Mouse (Mus musculus): Measurements from ENCODE around the gene Shb. TPM values are rescaled to one million over a fixed set of nuclear protein-coding genes. Genes with fewer than 3 reads are reported as not detected.

Shb gene
- total and polyA plus RNA-seq, 2 experiments: 17.1 to 42.1 TPM

DNA sequence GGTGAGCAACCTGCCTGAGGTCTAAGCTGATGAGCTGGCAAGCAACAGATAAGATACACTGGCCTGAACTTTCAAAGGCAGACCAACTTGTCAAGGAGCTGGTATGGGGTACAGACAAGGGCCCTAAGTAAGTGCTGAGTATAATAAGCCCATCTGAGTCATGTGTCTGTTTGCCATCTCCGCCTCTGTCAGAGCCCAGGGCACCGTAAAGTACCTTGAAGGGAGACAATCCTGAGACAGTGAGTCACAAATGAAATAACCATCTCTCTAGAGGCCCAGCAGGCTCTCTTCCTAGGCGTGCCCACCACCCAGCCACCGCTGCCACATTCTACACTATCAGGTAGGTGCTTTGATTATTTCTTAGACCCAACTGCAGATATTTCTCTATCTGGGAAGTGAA lies 77.3 kb downstream of the Shb start:
- Histone ChIP-seq H3K27me3 (ENCODE audit: control insufficient read depth, insufficient read depth, low read length) (no peaks in the 10 kb centered on the region), H3K9ac (ENCODE audit: low read depth, low read length) (no peak overlapping the region), H3K4me1 (ENCODE audit: control insufficient read depth, insufficient read depth, low read length) (peaks cover 42% of the 10 kb centered on the region), H3K4me3 (ENCODE audit: insufficient read depth, low read depth, low read length) (no peak overlapping the region), H3K27ac (replicated peaks; ENCODE audit: insufficient read depth, low read depth, low read length) (peak overlapping the region; percentile 24), H3K79me2 (ENCODE audit: control insufficient read depth, insufficient read depth, low read length) (peaks cover 42% of the 10 kb centered on the region; the same call in 1 of the 2 replicates), H3K36me3 (ENCODE audit: control insufficient read depth, insufficient read depth, low read length) (peaks cover 6% of the 10 kb centered on the region; the same call in 1 of the 2 replicates)
- TF ChIP-seq POLR2A (IDR thresholded peaks at IDR 0.05; ENCODE audit: extremely low read depth, insufficient read depth, low read length): no peak
- no peak for TF ChIP-seq CTCF (IDR thresholded peaks at IDR 0.05; ENCODE audit: low read depth, low read length)
- WGBS: 83% methylated on average over 4 of the region's 4 CpGs
- no peak for DNase-seq (ENCODE audit: extremely low read depth, low read depth, low spot score)

DNA sequence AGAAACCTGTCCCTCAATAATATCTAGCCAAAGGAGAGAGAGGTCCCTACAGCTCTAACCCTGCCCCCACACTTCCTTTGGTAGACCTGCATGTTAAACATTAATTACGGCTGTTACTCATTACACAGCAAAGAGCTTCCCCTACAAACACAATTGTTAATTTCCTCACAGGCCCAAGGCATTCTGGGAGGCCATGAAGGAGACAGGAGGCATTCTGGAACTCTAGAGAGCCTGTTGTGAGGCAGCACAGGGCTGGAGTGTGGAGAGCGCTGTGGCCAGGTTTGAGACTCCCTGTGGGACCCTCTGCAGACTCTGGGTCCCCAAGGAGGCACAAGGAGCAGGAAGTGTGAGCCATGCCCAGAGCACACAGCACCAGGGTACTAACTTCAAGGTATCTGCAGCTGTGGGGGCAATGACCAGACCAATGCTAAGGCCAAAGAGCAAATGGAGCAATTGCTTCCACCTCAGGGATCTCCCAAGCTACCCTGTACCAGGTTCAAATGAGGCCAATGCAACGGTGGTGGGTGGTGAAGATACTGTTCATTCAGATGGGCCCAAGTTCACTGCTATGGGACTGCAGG lies 78.9 kb downstream of the Shb start:
- no peak for TF ChIP-seq POLR2A (IDR thresholded peaks at IDR 0.05; ENCODE audit: extremely low read depth, insufficient read depth, low read length)
- TF ChIP-seq CTCF (IDR thresholded peaks at IDR 0.05; ENCODE audit: low read depth, low read length): no peak

DNA sequence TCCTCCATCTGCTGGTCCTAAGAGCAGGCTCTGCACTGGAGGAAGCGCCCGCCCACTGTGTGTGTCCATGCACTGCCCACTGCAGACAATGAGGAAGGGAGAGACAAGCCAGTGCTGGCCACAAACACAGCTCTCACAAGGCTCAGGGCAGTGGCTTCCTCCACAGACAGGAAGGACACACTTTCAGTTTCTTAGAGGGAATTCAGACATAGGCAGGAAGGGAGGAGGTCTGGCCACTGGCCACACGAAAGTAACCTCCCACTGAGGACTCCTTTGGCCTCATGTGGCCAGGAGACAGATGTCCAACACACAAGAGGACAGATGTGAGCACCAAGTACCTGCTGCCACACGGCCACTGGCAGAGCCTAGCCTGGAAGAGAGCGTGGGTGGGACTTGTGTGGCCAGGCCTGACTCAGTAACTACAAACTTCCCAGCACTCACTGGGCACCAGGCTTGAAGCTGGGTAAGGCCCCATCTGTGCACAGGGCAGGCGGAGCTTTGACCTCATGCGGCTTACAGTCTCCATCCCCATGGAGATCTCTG lies 79.6 kb downstream of the Shb start:
- Histone ChIP-seq H3K27me3 (ENCODE audit: control insufficient read depth, insufficient read depth, low read length) (no peaks in the 10 kb centered on the region), H3K9ac (ENCODE audit: low read depth, low read length) (peak overlapping the region; percentile 9), H3K36me3 (ENCODE audit: control insufficient read depth, insufficient read depth, low read length) (peaks cover 4% of the 10 kb centered on the region; the same call in 1 of the 2 replicates), H3K4me3 (ENCODE audit: insufficient read depth, low read depth, low read length) (no peak overlapping the region), H3K79me2 (ENCODE audit: control insufficient read depth, insufficient read depth, low read length) (peaks cover 24% of the 10 kb centered on the region; the same call in 1 of the 2 replicates), H3K4me1 (ENCODE audit: control insufficient read depth, insufficient read depth, low read length) (peaks cover 48% of the 10 kb centered on the region), H3K27ac (replicated peaks; ENCODE audit: insufficient read depth, low read depth, low read length) (peak overlapping the region; percentile 69)
- DNase-seq (ENCODE audit: extremely low read depth, low read depth, low spot score): peak; percentile 95
- 12% methylated on average over 7 of the region's 7 CpGs for WGBS
- TF ChIP-seq POLR2A (IDR thresholded peaks at IDR 0.05; ENCODE audit: extremely low read depth, insufficient read depth, low read length) (no peak), CTCF (IDR thresholded peaks at IDR 0.05; ENCODE audit: low read depth, low read length) (no peak)

More for the DNA sequence above, 78.9 kb downstream of the Shb start:
- Histone ChIP-seq H3K79me2 (ENCODE audit: control insufficient read depth, insufficient read depth, low read length) (peaks cover 30% of the 10 kb centered on the region; the same call in 1 of the 2 replicates), H3K27ac (replicated peaks; ENCODE audit: insufficient read depth, low read depth, low read length) (peak overlapping the region; percentile 69), H3K4me1 (ENCODE audit: control insufficient read depth, insufficient read depth, low read length) (peaks cover 44% of the 10 kb centered on the region), H3K36me3 (ENCODE audit: control insufficient read depth, insufficient read depth, low read length) (peaks cover 6% of the 10 kb centered on the region; the same call in 1 of the 2 replicates), H3K9ac (ENCODE audit: low read depth, low read length) (peak overlapping the region; percentile 2; the same call in 1 of the 2 replicates), H3K27me3 (ENCODE audit: control insufficient read depth, insufficient read depth, low read length) (no peaks in the 10 kb centered on the region), H3K4me3 (ENCODE audit: insufficient read depth, low read depth, low read length) (peak overlapping the region; percentile 2; the same call in 1 of the 2 replicates)
- WGBS: 15% methylated on average over 3 of the region's 3 CpGs
- DNase-seq (ENCODE audit: extremely low read depth, low read depth, low spot score): peak; percentile 98

DNA sequence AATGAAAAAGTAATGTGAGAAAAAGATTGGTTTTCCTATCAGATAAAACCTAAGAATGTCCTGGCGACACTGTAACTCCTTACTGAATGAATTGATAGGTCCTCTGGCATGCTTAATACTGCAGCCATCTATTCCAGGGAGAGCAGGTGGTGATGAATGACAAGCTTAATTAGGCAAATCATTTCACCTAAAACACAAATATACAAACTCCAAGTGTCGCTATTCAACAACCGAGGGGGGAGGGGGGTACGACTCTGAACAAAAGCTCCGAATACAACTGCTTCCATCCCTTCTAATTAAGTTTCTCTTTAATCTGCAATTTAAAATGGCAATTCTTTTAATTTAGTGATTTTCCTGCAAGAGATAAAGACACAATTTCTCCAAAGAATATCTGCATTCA lies 83.3 kb downstream of the Shb start:
- H3K79me2 ChIP-seq (ENCODE audit: control insufficient read depth, insufficient read depth, low read length): peaks cover 37% of the 10 kb centered on the region; the same call in 1 of the 2 replicates
- H3K27me3 ChIP-seq (ENCODE audit: control insufficient read depth, insufficient read depth, low read length): no peaks in the 10 kb centered on the region
- TF ChIP-seq CTCF (IDR thresholded peaks at IDR 0.05; ENCODE audit: low read depth, low read length): no peak
- TF ChIP-seq POLR2A (IDR thresholded peaks at IDR 0.05; ENCODE audit: extremely low read depth, insufficient read depth, low read length): no peak
- no peak overlapping the region for H3K4me3 ChIP-seq (ENCODE audit: insufficient read depth, low read depth, low read length)
- 90% methylated on average over 5 of the region's 5 CpGs for WGBS
- peaks cover 19% of the 10 kb centered on the region for H3K36me3 ChIP-seq (ENCODE audit: control insufficient read depth, insufficient read depth, low read length)
- H3K4me1 ChIP-seq (ENCODE audit: control insufficient read depth, insufficient read depth, low read length): peaks cover 25% of the 10 kb centered on the region
- no peak overlapping the region for H3K9ac ChIP-seq (ENCODE audit: low read depth, low read length)
- H3K27ac ChIP-seq (replicated peaks; ENCODE audit: insufficient read depth, low read depth, low read length): no peak overlapping the region
- no peak for DNase-seq (ENCODE audit: extremely low read depth, low read depth, low spot score)

DNA sequence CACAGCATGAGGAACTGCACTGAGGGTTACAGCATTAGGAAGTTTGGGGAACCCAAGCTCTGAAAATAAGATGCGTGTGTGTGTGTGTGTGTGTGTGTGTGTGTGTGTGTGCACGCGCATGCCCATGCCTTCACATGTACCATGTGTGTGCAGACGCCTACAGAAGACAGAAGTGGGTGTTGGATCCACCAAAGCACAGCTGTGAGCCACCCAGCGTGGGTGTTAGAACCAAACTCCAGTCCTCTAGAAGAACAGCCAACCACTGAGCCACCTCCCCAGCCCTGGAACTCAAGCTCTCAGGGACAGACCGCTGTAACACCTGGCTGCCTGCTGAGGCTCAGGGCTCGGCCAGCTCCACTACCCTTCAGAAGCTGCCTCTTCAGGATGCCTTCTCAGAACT lies 83.8 kb downstream of the Shb start:
- H3K9ac ChIP-seq (ENCODE audit: low read depth, low read length): no peak overlapping the region
- H3K27me3 ChIP-seq (ENCODE audit: control insufficient read depth, insufficient read depth, low read length): no peaks in the 10 kb centered on the region
- H3K27ac ChIP-seq (replicated peaks; ENCODE audit: insufficient read depth, low read depth, low read length): no peak overlapping the region
- DNase-seq (ENCODE audit: extremely low read depth, low read depth, low spot score): no peak
- TF ChIP-seq CTCF (IDR thresholded peaks at IDR 0.05; ENCODE audit: low read depth, low read length) (no peak), POLR2A (IDR thresholded peaks at IDR 0.05; ENCODE audit: extremely low read depth, insufficient read depth, low read length) (no peak)
- peaks cover 37% of the 10 kb centered on the region; the same call in 1 of the 2 replicates for H3K79me2 ChIP-seq (ENCODE audit: control insufficient read depth, insufficient read depth, low read length)
- H3K36me3 ChIP-seq (ENCODE audit: control insufficient read depth, insufficient read depth, low read length): peaks cover 22% of the 10 kb centered on the region
- 80% methylated on average over 7 of the region's 7 CpGs for WGBS
- peaks cover 25% of the 10 kb centered on the region for H3K4me1 ChIP-seq (ENCODE audit: control insufficient read depth, insufficient read depth, low read length)
- no peak overlapping the region for H3K4me3 ChIP-seq (ENCODE audit: insufficient read depth, low read depth, low read length)

DNA sequence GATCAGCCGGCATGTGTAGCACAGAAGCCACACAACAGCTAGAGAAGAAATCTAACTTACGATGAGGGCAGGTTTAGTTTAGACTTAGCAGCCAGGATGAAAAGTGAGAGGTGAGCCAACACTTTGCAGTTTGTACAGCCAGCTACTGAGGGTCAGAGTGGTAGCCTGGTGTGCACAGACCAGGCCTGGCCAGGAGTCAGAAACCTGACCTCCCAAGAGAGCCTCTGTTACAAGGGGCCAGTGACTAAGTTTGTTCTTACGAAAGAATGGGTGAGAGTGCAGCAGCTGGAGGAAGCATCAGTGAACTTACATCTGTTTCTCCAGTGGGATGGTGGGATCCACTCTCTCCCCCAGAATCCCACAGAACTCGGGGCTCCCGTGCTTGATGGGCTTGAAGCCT lies 85.1 kb downstream of the Shb start:
- Histone ChIP-seq H3K4me1 (ENCODE audit: control insufficient read depth, insufficient read depth, low read length) (peaks cover 19% of the 10 kb centered on the region), H3K36me3 (ENCODE audit: control insufficient read depth, insufficient read depth, low read length) (peaks cover 24% of the 10 kb centered on the region), H3K4me3 (ENCODE audit: insufficient read depth, low read depth, low read length) (no peak overlapping the region), H3K9ac (ENCODE audit: low read depth, low read length) (no peak overlapping the region), H3K79me2 (ENCODE audit: control insufficient read depth, insufficient read depth, low read length) (peaks cover 38% of the 10 kb centered on the region; the same call in 1 of the 2 replicates), H3K27me3 (ENCODE audit: control insufficient read depth, insufficient read depth, low read length) (no peaks in the 10 kb centered on the region), H3K27ac (replicated peaks; ENCODE audit: insufficient read depth, low read depth, low read length) (no peak overlapping the region; the same call in 1 of the 2 replicates)
- 55% methylated on average over 5 of the region's 5 CpGs for WGBS
- TF ChIP-seq POLR2A (IDR thresholded peaks at IDR 0.05; ENCODE audit: extremely low read depth, insufficient read depth, low read length) (no peak), CTCF (IDR thresholded peaks at IDR 0.05; ENCODE audit: low read depth, low read length) (no peak)
- peak; percentile 93 for DNase-seq (ENCODE audit: extremely low read depth, low read depth, low spot score)

All from liver, adult 2 months (tissue).